Mouse (Mus musculus) regulatory T cell (primary cell): ENCODE results near the gene Rdh7.
"Not testable (repeated sequence)": the region's sequence is repeated elsewhere in the genome, so short reads cannot be mapped to it uniquely, and the experiment has no call there.

ENCODE experiments used
- in situ Hi-C: fragments of 300-600 bp; cut with MboI, MseI; formaldehyde crosslinking; loops from one replicate; pipeline ENCODE4 v1.15.1; 2025; ENCODE audit warnings: high pct_unique_total_duplicates

The Rdh7 gene

DNA sequence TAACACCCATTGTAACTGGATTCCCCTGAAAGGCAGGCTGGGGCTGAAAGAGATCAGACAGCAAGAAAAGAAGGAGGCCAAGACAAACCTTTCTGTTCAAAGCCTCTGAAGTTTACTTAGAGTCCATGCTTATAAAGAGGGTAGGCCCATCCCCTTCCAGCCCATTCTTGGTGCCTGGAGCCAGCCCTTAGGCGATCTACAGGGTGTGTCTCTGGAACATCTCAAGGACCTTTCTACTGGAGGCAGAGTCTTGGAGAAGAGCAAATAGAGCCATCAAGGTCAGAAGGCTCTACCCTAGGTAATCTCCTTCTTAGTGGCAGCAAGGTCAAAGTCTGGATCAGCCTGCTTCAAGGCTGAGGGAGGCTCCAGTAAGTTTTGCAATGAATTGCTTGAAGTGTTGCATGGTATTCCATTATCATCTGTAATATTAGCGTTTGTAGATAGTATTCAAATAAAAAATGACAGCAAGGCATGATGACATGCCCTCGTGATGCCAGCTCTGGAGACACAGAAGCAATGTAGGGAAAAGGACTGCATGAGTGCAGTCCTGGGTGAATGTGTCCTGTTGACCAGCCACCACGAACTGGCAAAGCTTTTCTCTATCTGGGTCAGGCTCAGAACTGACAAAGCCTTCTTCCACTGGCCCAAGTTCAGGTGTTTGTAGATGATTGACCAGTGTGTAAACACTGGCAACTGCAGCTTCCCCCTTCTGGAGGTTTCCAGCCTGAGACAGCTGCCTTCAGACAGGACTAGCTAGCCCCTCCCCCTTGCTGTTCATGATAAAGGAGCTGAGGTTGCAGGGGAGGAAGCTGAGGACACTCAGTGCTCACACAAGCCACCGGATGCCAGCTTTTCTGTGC, 4.8 kb upstream of the Rdh7 start:
- in situ Hi-C loops = not testable (repeated sequence)

DNA sequence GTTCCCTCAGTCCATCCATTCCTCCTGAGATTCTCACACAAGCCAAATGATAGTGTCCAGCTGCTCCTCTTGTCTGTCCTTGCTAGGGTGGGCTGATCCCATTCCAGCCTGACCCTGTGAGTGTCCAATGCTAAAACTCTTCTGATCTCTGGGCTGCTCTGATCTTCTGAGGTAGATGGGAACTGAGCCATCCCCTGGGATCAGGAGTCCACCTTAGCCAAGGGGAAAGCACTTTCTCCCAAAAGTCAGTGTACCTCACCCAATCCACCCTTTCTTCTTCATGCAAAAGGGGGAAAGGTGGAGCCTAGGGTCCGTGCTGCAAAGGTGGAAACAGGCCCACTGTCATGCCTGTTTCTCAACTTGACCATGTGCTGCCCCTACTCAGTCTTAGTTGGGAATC, 2.9 kb upstream of the Rdh7 start:
- in situ Hi-C loops = no loop called here

DNA sequence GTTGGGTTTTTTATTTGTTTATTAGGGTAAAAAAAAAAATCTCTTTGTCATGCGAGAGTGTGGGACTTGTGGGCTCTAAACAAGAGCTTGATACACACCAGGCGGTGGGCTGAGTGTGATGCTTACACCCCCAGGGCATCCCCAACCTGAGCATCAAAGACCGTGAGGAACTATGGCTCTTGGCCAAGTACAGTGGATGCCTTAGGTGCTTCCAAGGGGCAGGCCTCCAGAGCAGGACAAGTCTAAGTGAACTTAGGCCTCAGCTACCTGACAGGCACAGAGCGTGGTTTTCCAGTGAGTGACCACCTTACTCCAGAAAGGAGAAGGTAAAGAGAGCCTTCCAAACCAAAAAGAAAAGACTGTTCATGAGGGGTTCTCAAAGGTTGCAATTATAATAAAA, 1.6 kb downstream of the Rdh7 start:
- in situ Hi-C loops = no loop called here

DNA sequence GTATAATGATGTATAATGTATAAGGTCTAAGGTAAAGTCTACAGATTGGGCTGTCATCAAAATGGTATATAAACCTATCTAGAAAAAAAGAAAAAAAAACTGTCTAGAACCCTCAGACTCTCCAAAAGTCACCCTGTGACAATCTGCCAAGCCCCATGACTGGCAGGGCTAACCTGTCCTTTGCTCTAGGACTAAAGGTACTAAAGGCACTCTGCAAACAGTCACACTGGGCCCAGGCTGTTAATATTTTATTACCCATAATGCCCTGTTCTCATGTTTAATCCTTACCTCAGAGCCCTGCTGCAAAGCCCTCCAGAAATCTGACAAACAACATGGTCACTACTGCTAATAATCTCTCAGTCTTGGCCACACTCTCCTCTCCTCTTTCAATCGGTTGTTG, 2.1 kb downstream of the Rdh7 start:
- in situ Hi-C loops = no loop called here

DNA sequence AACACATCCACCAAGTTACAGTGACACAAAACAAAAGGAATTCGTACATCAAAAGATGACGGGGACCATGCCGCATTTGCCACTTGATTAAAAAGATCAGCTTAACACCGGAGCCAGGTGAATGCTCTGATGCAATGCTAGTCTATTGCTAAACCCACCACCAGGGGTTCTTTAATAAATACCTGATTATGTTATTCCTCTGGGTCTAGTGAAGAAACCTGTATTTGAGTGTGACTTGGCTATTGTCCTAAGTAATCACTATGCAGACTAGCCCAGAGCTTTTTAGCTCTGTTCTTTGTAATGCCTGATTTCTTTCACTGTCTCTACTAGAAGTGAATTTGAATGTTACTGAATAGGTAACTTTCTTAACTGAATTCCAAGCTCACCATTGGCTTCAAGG, 7.6 kb downstream of the Rdh7 start:
- in situ Hi-C loops = no loop called here

DNA sequence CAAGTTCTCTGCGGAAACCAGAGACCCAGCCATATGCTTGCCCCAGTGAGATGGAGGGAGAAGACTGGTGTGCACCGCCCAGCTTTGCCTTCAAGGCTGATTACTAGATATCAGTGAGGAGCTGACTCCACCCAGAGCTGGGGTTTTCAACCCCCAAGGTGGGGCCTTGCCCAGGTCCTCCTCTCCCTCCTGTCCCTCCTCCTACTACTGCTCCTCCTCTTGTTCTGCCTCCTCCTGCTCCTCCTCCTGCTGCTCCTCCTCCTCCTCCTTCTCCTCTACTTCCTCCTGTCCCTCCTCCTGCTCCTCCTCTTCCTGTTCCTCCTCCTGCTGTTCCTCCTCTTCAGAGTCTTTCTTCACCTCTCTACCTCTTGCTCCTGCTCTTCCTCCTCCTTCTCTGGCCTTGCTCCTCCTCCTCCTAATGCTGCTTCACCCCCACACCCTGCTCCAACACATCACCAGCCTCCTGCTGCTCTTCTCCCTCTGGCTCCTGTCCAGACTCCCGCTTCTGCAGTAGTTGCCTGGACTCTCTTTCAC, 9.4 kb downstream of the Rdh7 start:
- in situ Hi-C loops = no loop called here

DNA sequence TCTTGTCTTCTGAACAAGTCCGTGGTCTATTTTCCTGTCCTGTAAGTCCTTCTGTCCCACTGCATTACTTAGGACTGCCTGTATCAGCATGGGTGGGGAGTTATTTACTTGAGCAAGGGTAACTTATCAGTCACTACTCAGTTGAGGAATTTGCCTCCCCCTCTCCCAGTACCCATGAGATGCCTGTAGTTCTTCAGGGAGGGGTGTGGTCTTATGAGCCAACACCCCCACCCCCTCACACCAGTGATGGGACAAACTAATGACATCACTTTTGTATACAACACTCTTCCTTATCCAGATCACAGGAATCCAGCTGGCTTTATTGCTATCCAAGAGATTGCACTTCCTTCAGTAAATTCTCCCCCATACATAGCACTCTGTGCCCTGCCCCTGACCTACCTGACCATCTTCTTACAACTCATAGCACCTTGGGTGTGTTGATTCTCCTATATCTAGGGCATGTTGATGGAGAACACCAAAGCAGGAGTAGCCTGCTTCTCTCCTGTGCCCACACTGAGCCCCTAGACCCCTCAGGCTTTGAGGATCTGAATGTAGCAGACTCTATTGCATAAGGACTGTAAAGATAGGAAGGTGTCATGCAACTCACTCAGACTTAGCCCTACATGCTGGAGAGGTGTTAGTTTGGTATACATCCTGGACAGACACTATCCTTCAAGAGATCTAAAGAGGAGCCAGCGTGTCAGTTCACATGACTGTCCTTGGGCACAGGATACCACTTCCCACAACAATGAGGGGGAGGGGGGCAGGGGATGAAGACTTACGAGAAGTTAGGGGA, 10.2 kb downstream of the Rdh7 start:
- in situ Hi-C loops = no loop called here

DNA sequence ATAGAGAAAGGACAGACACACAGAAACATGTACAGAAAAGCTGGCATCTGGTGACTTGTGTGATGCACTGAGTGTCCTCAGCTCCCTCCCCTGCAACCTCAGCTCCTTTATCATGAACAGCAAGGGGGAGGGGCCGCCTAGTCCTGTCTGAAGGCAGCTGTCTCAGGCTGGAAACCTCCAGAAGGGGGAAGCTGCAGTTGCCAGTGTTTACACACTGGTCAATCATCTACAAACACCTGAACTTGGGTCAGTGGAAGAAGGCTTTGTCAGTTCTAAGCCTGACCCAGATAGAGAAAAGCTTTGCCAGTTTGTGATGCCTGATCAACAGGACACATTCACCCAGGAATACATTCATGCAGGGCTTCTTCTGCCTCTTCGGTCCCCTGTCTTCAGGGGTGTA, 10.9 kb downstream of the Rdh7 start:
- in situ Hi-C loops = no loop called here

DNA sequence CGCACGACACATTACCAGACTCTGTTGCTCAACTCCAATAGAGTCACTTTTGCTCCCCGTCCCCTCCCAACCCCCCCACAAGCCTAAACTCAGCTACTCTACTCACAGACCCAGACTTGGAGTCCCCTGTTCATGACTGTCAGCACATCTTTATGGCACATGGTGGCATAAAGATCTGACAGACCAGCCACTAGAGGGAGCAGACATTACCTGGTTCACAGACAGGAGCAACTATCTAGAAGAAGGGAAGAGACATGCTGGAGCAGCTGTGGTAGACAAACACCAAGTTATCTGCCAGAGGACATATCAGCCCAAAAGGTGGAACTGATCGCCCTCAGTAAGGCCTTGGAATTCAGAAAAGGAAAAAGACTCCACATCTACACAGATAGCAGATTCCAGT, 16.1 kb downstream of the Rdh7 start:
- in situ Hi-C loops = no loop called here

DNA sequence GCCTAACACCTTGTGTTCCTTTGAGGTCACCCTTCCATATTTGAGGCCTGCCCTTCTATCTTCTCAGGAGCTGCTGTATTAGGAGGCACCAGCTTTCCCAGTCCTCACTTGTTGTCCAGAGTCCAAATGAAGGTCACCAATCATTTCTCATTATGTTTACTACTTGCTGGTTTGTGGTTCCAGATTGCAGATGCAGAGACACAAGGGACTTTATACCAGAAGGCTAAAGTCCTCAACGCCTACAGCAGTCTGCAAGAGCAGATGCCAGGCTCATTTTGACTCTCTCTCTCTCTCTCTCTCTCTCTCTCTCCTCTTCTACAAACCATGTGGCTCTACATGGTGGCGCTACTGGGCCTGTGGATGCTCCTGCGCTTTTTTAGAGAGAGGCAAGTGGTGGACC, 22.4 kb downstream of the Rdh7 start, which contains the start of gene Rdh16f2:
Gene Rdh16f2 (plus strand): TSS at position 243 of the 400 bp plus-strand sequence.
- in situ Hi-C loops = loop anchor here (10.0 kb wide), 1 partner anchor 771 kb away; no protein-coding TSS in a partner anchor

DNA sequence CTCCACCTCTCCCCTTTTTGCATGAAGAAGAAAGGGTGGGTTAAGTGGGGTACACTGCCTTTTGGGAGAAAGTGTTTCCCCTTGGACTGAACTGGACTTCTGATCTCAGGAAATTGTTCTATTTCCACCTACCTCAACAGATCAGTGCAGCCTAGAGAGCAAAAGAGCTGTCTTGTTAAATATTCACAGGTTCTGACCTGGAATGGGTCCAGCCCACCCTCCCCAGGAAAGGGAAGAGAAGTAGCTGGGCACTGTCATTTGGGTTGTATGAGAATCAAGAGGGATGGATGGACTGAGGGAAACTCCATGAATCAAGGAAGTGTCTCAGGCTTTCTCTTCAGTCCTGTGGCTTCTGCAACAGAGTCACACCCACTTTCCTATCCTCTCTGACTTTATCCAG, 23.7 kb downstream of the Rdh7 start:
- in situ Hi-C loops = loop anchor here (10.0 kb wide), 1 partner anchor 770 kb away; no protein-coding TSS in a partner anchor

DNA sequence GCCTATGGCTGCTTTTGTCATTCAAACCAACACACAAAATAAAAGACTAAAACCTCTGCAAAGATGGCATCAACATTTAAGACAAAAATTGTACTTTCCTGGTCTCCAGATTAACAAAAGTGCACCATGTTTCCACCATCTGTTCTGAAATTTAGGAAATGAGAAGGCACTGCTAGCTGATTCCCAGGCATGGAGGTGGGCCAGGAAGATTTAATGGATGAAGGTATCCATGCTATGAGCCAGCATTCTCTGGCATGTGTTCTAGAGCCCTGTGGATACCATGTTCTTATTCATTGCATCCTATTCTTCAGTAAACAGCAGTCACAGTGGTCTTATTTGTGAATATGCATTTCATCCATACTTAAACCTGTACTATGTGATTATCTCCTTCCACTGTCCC, 32.2 kb downstream of the Rdh7 start:
- in situ Hi-C loops = no loop called here

DNA sequence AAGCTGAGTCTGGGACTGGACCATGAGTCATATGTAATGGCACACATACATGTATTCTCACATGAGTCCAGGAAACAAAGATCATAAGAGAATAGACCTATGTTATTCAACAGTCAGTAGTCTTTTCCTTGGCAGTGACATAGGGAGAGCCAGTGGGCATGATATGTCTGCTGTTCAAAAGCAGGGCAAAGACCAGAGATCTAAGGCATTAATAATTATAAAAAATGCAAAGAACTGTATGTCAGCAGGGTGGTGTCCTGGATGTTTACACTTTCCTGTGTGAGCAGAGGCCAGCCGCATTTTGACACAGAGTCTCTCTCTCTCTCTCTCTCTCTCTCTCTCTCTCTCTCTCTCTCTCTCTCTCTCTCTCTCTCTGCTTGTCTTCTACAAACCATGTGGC, 39.0 kb downstream of the Rdh7 start, which contains the start of gene Rdh19:
Gene Rdh19 (plus strand): TSS at position 301 of the 400 bp plus-strand sequence.
- in situ Hi-C loops = no loop called here

DNA sequence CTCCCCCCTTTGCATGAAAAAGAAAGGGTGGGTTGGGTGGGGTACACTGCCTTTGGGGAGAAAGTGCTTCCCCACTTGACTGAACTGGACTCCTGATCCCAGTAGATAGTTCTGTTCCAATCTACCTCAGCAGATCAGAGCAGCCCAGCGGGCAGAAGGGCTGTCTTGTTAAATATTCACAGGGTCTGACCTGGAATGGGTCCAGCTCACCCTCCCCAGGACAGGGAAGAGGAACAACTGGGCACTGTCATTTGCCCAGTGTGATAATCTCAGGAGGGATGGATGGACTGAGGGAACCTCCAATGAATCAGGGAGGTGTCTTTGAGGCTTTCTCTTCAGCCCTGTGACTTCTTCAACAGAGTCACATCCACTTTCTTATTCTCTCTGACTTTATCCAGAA, 40.5 kb downstream of the Rdh7 start:
- in situ Hi-C loops = no loop called here

DNA sequence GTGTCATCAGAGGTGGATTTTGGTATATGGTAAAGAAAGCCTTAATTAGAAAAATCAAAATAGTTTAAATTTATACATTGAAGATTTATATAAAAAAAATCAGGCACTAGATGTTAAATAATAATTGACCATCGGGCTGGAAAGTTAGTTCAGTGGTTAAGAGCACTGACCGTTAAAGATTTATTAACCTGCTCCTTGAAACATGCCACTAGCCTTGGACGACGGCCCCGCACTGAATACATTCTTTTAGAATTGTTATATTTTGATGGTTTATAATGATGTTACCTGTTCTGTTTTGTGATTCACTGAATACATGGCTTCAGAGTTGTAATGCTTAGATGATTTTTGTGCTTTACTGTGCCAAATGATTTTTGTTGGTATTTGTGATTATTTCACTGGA, 42.7 kb downstream of the Rdh7 start:
- in situ Hi-C loops = not testable (repeated sequence)

DNA sequence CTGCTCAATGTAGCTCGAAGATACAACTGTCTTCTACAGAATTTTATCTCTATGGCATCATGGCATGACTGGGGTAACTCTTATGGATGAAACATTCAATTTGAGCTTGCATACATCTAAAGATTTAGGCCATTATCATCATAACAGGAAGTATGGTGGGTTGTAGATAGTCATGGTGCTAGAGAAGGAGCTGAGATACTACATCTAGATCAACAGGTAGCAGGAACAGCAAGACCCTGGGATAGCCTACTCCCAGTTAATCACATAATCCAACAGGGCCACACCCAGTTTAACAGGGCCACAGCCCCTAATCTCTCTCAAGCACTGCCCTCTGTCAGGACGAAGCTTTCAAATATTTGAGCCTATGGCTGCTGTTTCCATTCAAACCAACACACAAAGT, 47.8 kb downstream of the Rdh7 start:
- in situ Hi-C loops = no loop called here

DNA sequence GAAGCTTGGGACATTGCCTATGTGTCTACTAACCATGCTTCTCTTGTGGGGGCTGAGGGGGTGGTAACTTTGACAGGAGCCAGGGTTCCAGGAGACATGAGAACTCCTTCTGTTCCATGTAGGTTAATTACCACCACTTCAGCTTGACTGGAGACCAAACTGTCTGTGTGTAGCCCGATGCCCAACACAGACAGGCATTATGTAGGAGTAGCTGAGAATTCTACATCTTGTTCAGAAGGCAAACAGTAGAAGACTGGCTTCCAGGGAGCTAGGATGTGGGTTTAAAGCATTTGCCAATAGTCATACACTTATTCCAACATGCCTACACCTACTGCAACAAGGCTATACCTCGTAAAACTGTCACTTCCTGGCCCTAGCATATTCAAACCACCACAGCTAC, 50.1 kb downstream of the Rdh7 start:
- in situ Hi-C loops = no loop called here

DNA sequence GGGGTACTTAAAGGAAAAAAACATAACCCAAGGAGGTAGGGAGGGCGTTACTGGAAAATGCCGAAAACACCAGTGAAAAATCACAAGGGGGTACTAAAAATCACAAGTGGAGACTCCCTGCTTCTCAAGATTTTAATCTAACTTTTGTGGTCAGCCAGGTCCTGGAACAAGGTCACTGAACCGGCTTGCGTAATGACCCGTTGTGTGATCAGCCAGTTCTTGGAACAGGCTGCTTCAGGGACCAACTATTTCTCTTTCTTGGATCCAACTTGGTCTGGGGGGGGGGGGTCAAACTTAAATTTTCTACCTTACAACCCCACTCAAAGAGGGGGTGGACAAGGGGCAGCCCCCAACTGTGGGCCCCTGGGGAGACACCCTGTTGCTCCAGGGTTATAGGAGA, 50.8 kb downstream of the Rdh7 start:
- in situ Hi-C loops = not testable (repeated sequence)

DNA sequence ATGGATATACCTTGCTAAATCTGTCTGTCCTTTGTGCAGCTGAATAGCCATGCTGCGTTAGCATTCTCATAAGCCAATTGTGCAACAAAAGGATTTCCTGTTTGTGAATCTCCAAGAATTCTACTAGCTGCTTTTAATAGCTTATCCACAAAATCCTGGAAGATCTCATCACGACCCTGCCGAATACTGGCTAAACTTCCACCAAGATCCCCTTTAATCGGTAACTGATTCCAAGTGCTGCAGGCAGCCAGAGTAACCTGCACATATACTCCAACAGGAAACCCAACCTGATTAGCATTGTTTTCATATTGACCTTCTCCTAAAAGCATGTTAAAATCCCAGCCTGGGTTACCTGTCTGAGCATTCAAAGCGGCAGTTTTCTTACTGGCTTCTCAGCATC, 53.3 kb downstream of the Rdh7 start:
- in situ Hi-C loops = no loop called here

DNA sequence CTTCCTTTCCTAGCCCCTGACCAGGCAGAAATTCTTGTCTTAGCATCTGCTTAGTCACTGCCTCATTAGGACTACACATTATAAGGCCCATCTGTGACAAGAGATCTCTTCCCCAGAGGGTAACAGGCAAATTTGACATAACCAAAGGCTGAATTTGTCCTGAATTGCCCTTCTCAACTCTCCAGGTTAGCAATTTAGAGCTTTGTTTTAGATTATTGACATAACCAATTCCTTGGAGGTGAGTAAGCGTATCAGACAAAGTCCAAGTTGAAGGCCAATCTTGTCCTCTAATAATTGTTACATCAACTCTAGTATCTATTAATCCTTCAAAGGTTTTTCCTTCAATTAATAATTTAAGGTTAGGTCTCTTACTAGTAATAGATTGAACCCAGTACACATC, 54.4 kb downstream of the Rdh7 start:
- in situ Hi-C loops = not testable (repeated sequence)
